Mouse (Mus musculus) 3134 (cell line): Measurements from ENCODE around the gene Lmod3.
"Not testable (repeated sequence)": the region's sequence is repeated elsewhere in the genome, so short reads cannot be mapped to it uniquely, and the experiment has no call there.

ENCODE experiments used
- DNase-seq: peaks from one replicate; pipeline ENCODE4 v3.0.0-alpha.2; 2011; ENCODE audit warnings: low spot score; ENCODE audit not compliant: insufficient read length; ENCODE audit errors: extremely low read depth

Lmod3 gene

DNA sequence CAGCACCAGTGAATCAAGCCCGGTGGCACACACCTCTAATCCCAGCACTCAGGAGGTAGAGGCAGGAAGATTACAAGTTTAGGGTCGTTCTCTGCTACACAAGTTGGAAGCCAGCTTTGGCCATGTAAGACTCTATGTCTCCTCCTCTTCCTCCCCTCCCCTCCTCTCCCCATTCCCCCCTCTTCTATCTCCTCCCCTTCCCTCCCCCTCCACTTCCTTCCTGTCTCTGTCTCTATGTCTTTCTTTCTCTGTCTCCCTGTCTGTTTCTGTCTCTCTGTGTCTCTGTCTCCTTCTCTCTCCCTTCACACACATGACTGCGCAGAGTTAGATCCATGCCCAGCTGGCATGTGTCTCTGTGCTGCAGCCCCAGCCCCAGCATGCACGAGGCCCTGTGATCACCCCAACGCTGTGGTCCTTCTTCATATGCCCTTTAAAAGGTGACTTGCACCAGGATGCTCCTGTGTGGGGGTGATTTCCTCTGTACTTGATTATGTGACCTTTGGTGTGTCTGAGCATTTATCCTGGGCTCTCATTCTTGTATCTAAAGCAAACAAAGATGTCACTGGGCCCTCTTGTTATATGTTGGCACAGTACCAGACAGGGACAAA lies 24.4 kb upstream of the Lmod3 start:
- DNase-seq, result no peak

DNA sequence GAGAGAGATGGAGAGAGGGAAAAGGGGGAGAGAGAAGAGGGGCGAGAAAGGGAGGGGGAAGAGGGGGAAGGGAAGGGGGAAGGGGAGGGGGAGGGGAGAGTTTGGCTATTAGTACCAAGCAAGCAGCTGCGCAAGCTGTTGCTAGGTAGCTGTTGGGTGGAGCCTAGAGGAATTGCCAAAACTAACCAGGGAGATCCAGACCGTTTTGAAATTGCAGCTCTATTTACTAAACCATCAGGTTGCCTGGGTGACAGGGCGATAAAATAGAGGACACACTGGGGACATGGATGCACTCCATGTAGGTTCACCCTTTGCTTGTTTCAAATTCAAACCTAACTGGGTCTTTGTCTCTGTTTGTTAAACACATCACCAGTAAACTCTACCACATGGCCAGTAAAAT lies 23.8 kb upstream of the Lmod3 start:
- DNase-seq, result no peak

DNA sequence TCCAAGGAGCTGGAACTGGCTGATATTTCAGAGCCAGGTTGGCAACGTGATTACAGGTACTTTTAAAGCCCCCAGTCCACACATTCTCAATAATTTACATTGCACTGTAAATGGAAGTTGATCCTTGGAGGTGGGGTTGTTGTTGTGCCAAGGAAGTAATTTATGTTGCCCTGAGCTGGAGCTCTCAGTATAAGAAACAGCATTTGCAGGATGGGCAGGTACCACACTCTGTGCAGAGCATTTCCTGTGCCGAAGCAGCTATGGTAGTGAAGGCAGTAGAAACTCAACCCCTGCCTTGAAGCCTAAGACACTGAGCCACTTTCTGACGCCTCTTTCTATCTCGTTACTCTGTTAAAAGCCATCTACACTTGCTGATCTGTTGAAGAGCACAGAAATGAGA lies 23.2 kb upstream of the Lmod3 start:
- no peak for DNase-seq

DNA sequence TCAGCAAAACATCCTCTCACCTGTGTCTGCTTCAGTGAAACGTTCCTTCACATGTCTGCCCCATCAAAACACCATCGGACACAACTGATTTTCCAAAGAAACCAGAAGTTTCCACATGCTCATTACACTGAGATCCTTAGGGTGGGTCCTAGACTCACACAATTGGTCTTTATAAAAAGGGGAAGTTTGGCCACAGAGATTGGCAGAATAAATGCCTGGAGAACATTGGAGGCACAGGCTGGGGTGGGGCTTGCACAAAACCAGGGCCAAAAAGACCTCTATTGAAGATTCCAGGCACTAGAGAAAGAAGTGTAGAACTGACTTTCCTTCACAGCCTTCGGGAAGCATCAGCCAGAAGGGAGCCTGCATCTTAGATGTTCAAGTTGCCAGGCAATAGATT lies 21.2 kb upstream of the Lmod3 start:
- DNase-seq, result no peak

DNA sequence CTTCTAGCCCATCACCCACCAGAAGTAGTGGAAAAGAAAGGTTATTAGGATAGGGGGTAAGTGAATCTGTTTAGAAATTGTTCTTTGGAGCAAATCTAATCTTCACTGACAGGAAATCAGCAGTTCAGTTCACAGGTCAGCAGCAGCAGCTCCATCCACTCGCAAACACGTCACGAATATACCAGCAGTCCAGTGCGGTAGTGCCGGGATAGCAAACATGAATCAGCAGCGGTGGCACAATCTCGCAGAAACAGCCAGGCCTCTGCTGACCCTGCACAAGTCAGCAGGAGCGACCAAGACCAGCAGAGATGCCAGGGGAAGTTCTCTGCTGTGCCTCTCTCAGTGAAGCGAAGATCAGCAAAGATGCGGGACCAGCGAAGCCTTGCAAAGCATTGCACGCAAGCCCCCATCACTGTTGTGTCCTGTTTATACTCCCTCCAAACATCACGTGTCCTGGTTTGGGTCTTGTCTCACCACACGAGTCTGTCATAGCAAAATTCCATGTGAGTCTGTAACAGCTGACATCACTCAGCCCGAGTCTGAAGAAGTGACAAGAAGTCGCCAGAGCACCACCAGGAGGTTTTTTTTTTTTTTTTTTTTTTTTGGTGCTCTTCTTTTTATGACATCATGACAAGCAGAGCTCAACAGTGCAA lies 20.6 kb upstream of the Lmod3 start:
- DNase-seq, result no peak

DNA sequence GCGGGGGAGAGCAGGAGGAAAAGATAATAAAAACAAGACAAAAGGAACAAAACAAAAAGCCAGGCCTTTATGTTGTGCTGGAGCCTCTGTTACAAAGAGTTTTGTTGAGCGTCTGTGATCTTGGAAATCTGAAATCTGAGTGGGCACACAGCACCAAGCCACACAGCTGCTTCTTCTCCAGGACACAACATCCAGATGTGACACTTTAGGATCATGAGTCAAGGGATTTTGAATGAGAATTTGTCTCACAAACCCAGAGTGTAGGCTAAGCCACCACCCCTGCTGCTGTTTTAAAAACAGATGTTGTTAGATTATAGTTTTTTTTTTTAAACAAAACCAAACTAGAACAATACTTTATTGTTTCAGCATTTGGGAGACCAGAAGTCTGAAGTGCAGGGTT lies 19.8 kb upstream of the Lmod3 start:
- no peak for DNase-seq

DNA sequence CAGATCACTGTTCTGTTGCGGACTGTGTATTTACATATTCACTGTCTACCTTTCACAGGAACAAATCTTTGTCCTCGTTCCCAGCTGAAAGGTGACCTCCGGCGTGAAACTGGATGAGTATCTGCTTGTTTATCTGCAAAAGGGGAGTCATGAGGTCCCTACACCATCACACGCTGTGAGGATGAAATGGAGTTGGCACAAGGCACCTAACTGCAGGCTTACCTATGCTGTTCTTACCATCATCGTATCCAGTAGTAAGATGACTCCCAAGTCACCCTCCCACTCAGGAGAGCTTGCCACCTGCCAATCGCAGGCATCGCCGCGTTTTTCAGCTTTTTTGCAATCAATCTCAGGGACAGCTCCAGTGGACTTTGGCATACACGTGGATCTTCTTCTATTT lies 17.0 kb upstream of the Lmod3 start:
- no peak for DNase-seq

DNA sequence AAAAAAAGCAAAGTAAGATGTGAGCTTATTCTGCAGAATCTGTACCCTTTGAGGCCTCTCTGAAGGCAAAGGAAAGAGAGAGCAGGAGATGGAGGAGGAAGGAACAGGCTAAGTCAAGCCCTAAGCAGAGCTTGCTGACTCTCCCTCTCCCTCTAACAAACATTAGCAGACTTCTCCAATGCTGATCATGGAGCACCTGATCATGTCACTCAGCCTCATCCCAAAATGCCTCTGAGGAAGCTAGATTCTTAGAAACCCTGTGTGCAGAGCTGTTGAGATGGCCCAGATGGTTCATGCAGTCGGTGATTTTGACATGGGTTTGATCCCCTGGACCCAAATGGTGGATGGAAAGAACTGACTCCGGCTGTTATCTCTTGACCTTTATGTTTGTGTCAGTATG lies 14.6 kb upstream of the Lmod3 start:
- no peak for DNase-seq

DNA sequence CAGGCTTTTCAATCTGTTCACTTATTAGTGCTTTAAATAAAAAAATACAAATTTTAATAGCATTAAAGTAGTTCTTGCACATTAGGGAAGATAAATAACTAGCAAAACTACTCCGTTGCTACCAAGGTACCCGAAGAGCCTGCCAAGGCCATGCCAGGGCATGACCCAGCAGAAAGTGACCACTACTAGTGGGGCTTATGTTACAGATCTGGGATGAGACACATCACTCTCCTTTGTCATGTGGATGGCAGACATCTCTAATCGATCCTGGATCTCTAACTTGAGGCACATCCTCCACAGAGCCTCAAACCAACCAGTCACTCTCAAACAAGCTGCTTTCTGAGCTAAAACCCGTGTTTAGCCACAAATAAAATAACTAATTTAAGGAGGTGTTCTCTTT lies 14.1 kb upstream of the Lmod3 start:
- no peak for DNase-seq

DNA sequence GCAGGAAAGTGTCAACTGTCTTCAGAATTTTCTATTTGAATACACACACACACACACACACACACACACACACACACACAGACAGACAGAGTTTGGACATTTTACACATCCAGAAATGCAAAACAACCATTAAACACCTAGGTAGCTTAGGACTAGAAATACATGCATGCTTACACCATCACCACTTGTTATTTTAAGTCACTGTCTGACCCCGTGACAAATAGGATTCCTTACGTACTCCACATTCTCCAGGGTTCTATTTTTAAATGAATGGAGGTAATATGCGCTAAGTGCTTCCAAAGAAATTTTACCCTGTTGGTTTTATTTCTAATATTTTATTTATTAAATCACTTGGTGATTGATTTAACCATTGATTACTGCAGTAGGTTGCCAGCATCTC lies 13.1 kb upstream of the Lmod3 start:
- DNase-seq, result no peak

DNA sequence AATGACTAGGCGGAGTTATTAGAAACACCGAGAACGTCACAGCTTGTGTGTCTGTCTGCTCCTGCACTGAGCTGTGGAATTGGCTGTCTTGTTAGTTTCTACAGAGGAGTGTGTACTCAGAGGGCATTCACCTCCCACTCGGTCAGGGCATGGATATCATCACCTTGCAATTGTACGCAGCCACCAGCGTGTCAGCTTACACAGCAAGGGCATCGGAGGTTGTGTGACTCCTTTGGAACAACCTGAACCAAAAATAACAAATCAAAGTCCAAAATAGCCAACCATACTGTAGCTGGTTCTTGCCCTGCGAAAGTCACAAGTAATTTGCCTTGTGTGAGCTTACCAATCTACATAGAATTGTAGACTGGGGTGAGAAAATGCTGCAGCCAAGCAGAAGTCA lies 12.7 kb upstream of the Lmod3 start:
- DNase-seq, result no peak

DNA sequence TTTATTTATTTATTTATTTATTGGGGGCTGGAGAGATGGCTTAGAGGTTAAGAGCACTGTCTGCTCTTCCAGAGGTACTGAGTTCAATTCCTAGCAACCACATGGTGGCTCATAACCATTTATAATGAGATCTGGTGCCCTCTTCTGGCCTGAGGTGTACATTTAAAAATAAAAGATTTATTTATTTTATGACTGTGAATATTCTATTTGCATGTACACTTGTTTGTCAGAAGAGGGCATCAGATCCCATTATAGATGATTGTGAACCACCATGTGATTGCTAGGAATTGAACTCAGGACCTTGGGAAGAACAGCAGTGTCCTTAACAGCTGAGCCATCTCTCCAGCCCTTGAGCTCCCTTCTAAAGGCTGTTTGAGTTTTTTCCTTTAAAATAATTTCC lies 11.2 kb upstream of the Lmod3 start:
- DNase-seq, result peak; percentile 21

DNA sequence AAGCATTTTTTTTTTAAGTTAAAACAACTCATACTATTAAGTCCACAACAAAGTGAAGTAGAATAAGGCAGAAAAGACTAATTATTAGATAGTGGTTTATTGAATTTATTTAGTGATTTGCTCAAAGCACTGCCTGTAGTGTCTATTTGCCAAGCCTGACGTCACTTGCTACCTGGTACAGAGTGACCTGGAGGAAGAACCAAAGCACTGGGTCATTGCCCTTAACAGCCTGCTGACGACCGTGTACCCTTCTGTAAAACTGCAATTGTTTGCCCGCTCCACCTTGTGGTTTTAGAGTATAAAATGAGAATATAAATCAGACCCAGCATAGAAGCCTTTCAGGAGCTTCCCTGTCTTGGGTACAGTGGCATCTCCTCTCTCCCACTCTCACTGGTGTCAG lies 9.7 kb upstream of the Lmod3 start:
- no peak for DNase-seq

DNA sequence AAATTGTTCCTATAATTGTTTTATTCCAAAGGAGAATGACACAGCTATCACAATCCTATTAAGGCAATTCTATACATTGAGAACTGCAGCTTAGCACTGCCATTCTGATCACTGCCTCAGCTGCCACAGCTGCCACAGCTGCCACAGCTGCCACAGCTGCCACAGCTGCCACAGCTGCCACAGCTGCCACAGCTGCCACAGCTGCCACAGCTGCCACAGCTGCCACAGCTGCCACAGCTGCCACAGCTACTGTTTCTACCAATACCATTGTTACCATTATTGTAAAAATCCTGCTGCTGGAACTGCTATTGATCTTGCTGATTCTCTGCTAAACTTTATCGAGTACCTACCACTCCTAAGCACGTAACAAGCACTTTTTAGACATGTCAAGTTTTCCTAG lies 7.4 kb upstream of the Lmod3 start:
- not testable (repeated sequence) for DNase-seq

DNA sequence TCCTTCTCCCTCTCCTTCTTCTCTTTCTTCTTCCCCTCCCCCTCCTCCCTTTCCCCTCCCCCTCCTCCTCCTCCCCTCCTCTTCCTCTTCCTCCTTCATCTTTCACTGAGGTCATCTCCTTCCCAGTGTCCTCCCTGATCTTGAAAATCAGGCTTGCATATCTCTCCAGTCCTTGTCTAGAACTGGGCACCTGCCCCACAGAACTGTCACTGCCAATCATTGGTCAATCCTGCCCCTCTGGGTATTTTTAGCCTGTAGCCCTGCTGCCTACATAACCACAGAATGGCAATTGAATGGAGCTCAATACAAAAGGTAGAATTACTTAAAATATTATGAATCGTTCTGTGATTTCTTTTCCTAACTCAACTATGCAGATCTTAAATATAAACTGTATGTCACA lies 5.9 kb upstream of the Lmod3 start:
- no peak for DNase-seq

DNA sequence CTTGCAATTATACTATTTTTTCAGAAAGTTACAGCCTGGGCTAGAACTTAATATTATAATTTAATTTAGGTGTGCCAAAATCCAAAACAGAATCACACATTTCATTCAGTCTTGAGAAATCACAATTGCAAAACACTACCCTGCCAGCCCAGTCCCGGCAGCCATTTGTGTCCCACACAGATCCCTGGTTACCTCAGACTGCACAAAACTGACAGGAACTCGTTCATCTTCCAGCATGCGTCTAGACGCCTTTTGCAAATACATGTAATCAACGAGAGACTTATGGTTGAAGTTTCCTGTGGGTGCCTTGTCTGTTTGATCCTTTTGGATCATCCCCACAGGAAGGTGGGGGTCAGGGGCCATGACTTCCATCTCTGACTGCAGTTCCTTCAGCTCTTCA lies 473 bp downstream of the Lmod3 start:
- DNase-seq, result no peak

DNA sequence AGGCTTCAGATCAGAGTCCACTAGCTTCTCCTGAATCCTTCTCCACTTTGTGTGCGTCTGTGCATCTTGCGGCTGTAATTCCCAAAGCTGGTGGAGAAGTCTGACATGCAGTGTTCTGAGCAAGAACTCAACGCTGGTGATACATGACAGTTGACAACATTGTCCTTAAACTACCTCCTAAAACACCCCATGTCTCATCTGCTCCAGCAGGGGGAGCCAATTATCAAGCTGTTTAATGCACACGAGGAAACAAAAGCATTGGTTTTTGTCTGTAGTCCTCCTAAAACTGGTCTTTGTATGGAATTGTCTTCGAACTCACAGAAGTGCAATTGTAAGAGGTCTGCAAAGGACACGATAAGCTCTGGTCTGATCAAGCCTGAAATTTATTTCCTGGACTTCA lies 1.6 kb downstream of the Lmod3 start:
- DNase-seq, result no peak

DNA sequence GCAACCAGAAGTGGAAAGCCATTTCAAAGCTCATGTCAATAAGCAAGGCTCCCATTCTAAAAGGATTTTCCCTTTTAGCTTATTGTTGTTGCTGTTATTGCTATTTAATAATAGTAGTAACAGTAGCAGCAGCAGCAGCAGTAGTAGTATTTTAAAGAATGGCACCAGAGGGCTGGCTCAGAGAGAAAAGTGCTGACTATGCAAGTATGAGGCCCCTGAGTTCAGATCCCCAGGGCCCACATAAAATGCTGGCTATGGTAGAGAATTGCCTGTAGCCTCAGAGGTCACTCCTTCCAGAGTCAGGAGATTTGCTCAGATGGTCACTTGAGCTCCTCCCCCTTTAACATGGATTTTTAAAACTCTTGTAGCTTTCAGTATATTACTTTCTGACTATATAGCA lies 7.4 kb downstream of the Lmod3 start:
- no peak for DNase-seq

DNA sequence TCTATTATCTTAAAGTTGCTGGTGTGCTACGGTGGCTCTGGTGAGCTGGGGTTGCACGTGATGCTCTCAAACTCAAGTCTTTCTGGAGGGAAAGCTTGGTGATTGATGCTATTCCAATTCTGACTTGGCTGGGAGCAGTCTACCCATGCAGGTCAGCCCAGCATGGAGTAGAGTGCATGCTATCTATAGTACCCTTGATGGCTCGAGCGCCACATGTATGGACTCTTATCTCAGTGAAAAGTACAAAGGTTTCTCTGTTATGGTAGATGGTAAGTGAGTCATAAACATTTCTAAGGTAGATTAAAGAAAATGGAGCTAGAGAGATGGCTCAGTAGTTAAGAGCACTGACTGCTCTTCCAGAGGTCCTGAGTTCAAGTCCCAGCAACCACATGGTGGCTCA lies 10.0 kb downstream of the Lmod3 start:
- DNase-seq, result no peak

DNA sequence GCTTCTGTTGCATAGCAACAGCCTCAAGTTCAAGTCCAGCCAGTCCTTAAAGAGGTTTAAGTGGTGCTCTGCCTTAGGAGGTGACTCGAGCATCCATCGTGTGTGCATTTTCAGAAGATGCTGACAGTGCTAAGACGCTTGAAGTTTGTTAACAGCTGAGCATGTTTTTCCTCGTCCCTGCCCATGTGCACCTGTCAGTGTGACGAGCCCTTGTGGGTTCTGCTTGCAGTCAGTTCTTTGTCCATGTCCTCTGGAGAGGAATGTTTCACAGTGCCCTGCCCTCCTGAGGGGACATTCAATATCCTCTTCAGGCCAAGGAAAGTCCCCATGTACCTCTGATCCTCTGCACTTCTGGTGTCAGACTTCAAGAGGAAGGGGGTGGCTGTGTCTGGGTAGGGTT lies 12.5 kb downstream of the Lmod3 start:
- DNase-seq, result no peak

DNA sequence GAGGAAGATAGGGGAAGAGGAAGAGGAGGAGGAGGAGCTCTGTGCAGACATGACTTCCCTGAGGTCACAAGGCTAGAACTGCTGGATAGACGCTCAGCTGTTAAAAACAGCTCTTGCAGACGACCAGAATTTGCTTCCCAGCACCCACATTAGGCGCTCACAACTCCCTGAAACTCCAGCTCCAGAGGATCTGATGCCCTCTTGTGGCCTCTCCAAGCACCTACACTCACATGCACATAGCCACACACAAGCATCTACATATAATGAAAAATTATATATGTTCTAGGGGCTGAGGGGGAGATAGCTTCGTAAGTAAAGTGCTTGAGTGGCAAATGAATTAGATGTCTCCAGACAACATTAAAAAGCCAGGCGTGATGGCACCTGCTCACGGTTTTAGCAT lies 13.2 kb downstream of the Lmod3 start:
- no peak for DNase-seq

DNA sequence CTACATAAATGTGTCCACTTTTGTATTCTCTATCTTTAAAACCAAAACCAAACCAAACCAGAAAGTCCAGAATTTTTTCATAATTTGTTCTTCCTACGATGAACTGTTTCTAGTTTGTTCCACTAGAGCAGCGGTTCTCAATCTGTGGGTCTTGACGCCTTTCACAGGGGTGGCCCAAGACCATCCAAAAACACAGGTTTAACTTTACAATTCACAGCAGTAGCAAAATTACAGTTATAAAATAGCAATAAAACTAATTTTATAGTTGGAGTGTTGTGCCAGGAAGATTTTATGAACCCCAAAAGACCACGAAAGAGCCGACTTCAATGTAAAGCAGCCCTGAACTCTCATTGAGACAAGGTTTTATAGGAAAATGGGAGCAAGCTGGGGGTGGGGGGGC lies 16.5 kb downstream of the Lmod3 start:
- DNase-seq, result no peak
